Comparison of ENCODE assay signal across 8 mouse cellular contexts in genomic region chr7:138907976-138908375, GRCm38 (mm10). TPM values are rescaled to one million over a fixed set of nuclear protein-coding genes. Genes with fewer than 3 reads are reported as not detected.
DNase-seq lines count a peak whose midpoint lies in the region; ATAC-seq and TF ChIP-seq lines count a peak whose summit lies in the region.

No protein-coding gene starts in this region.

- intact Hi-C loops in gastrocnemius, adult 2 months (cut with DNase I): loop anchor here (2.0 to 5.0 kb wide), 2 partner anchors 41 to 61 kb away; partner anchors contain the start of genes Mapk1ip1 and Ppp2r2d

- peak overlapping the region; percentile 93 for H3K27ac ChIP-seq in gastrocnemius, adult 2 months
- no peak overlapping the region for H3K27ac ChIP-seq in hindbrain, embryonic 15.5 days (replicated peaks)
- H3K27ac ChIP-seq in liver, postnatal 0 days (ENCODE audit: low read depth): peak overlapping the region; percentile 97

- DNase-seq in gastrocnemius, adult 2 months: no peak
- no peak for DNase-seq in gastrocnemius, adult 8-10 months (ENCODE audit: low spot score in 2 of 2)
- DNase-seq in G1E (ENCODE audit: low spot score): no peak
- peak; percentile 38 for DNase-seq in liver, postnatal 0 days
- DNase-seq in cerebellum, postnatal 14 days: no peak
- DNase-seq in adrenal gland, postnatal 14 days: no peak

- TF ChIP-seq CTCF in gastrocnemius, adult 2 months (IDR thresholded peaks at IDR 0.05): no peak
- no peak for TF ChIP-seq CTCF in G1E (IDR thresholded peaks at IDR 0.05; ENCODE audit: low read depth, low read length)
- TF ChIP-seq CTCF in liver, postnatal 0 days (IDR thresholded peaks at IDR 0.05; ENCODE audit: low read depth): no peak

- no peaks in the 10 kb centered on the region for H3K9me3 ChIP-seq in G1E (replicated peaks)
- H3K9me3 ChIP-seq in hindbrain, embryonic 15.5 days: no peaks in the 10 kb centered on the region
- H3K9me3 ChIP-seq in liver, postnatal 0 days (ENCODE audit: low read length): no peaks in the 10 kb centered on the region

- H3K36me3 ChIP-seq in G1E (replicated peaks): peaks cover 36% of the 10 kb centered on the region
- no peaks in the 10 kb centered on the region for H3K36me3 ChIP-seq in hindbrain, embryonic 15.5 days
- H3K36me3 ChIP-seq in liver, postnatal 0 days (replicated peaks; ENCODE audit: insufficient read depth, low read length): no peaks in the 10 kb centered on the region; the same call in 1 of the 2 replicates

- 64% methylated on average over 5 of the region's 5 CpGs for WGBS in hindbrain, embryonic 15.5 days
- WGBS in liver, postnatal 0 days (ENCODE audit: insufficient replicate concordance): 68% methylated on average over 5 of the region's 5 CpGs

- no peaks in the 10 kb centered on the region for H3K27me3 ChIP-seq in G1E (ENCODE audit: insufficient read depth, low read length)
- H3K27me3 ChIP-seq in hindbrain, embryonic 15.5 days: peaks cover 8% of the 10 kb centered on the region; the same call in 1 of the 2 replicates
- no peaks in the 10 kb centered on the region for H3K27me3 ChIP-seq in liver, postnatal 0 days (ENCODE audit: insufficient read depth, low read length)

- peak overlapping the region; percentile 73 for H3K4me2 ChIP-seq in hindbrain, embryonic 15.5 days
- peak overlapping the region; percentile 85 for H3K4me2 ChIP-seq in liver, postnatal 0 days (ENCODE audit: low read depth, low read length)

- no peak overlapping the region for H3K9ac ChIP-seq in hindbrain, embryonic 15.5 days
- H3K9ac ChIP-seq in liver, postnatal 0 days (replicated peaks): peak overlapping the region; percentile 97

- peak; percentile 47 for TF ChIP-seq EP300 in liver, postnatal 0 days (IDR thresholded peaks at IDR 0.05; ENCODE audit: low read depth)

- ATAC-seq in G1E (ENCODE audit: extremely low read depth, insufficient number of reproducible peaks, low FRiP score, poor library complexity, severe bottlenecking): no peak
- no peak for ATAC-seq in hindbrain, embryonic 15.5 days (ENCODE audit: low FRiP score, low read depth)
- no peak for ATAC-seq in liver, postnatal 0 days
- no peak for ATAC-seq in granulocyte monocyte progenitor cell, adult 5-6 weeks (replicated peaks; ENCODE audit: poor library complexity, severe bottlenecking)

- peak overlapping the region; percentile 99 for H3K4me3 ChIP-seq in gastrocnemius, adult 2 months
- peak overlapping the region; percentile 99 for H3K4me3 ChIP-seq in G1E (ENCODE audit: low read depth, low read length)
- H3K4me3 ChIP-seq in hindbrain, embryonic 15.5 days: 0 out of 2 replicates have a peak overlapping the region, but pooled peaks have one; percentile 4
- peak overlapping the region; percentile 86 for H3K4me3 ChIP-seq in liver, postnatal 0 days (ENCODE audit: low read depth, low read length)

- peaks cover 62% of the 10 kb centered on the region for H3K4me1 ChIP-seq in G1E (ENCODE audit: insufficient read depth, low read depth, low read length)
- H3K4me1 ChIP-seq in hindbrain, embryonic 15.5 days (replicated peaks): peaks cover 37% of the 10 kb centered on the region
- H3K4me1 ChIP-seq in liver, postnatal 0 days (ENCODE audit: insufficient read depth): peaks cover 25% of the 10 kb centered on the region

RNA-seq across cellular contexts. Expression of gene Bnip3, which starts 1.3 kb away (rescaled TPM):
- 100 to 1,000 TPM; 269 to 303 TPM for total RNA-seq in gastrocnemius, adult 2 months (2021)
- total RNA-seq in gastrocnemius, adult 8-10 months (2022): 100 to 1,000 TPM; 219 to 283 (median 248) TPM
- 275 and 332 TPM in 2 replicates for total RNA-seq in G1E (2014; fragmentation: Nextera tagmentation)
- 392 and 430 TPM in 2 replicates for total RNA-seq in G1E (2017)
- polyA plus RNA-seq in G1E (2012): 128 and 131 TPM in 2 replicates
- 101 and 105 TPM in 2 replicates for polyA plus RNA-seq in hindbrain, embryonic 15.5 days (2015; fragmentation: Nextera tagmentation; extraction: Ambion mirVana)
- 171 and 190 TPM in 2 replicates for polyA plus RNA-seq in liver, postnatal 0 days (2015; fragmentation: Nextera tagmentation; extraction: Ambion mirVana)
- 23.0 and 24.0 TPM in 2 replicates for total RNA-seq in granulocyte monocyte progenitor cell, adult 5-6 weeks (2014; fragmentation: Nextera tagmentation)
- total RNA-seq in granulocyte monocyte progenitor cell, adult 5-6 weeks (2017): 17.9 and 22.9 TPM in 2 replicates
- total RNA-seq in adrenal gland, postnatal 14 days (2021): 233 and 293 TPM in 2 replicates

RNA-seq across cellular contexts. Expression of gene Jakmip3, which starts 32.6 kb away (rescaled TPM):
- under 1 TPM; 0.15 to 0.28 TPM for total RNA-seq in gastrocnemius, adult 2 months (2021)
- total RNA-seq in gastrocnemius, adult 8-10 months (2022): under 1 TPM in 3 of 4 experiments, not detected in 1; 0.10 to 0.17 (median 0.13) TPM
- total RNA-seq in G1E (2014; fragmentation: Nextera tagmentation) (not detected in 2 replicates), G1E (2017) (0.11 and 0.12 TPM in 2 replicates)
- polyA plus RNA-seq in G1E (2012): not detected in 2 replicates
- polyA plus RNA-seq in hindbrain, embryonic 15.5 days (2015; fragmentation: Nextera tagmentation; extraction: Ambion mirVana): 10.3 and 12.7 TPM in 2 replicates
- not detected in 2 replicates for polyA plus RNA-seq in liver, postnatal 0 days (2015; fragmentation: Nextera tagmentation; extraction: Ambion mirVana)
- total RNA-seq in granulocyte monocyte progenitor cell, adult 5-6 weeks (2014; fragmentation: Nextera tagmentation): not detected in 2 replicates
- not detected in 2 replicates for total RNA-seq in granulocyte monocyte progenitor cell, adult 5-6 weeks (2017)
- 3.9 and 4.7 TPM in 2 replicates for total RNA-seq in adrenal gland, postnatal 14 days (2021)

Comparison
In these comparisons a context has a peak if more than half of its experiments do, and no peak if none do; other contexts are left out.
1. H3K4me3 ChIP-seq: peak in every context shown above with its lines; median percentile 99 in gastrocnemius, adult 2 months; 99 in G1E; 86 in liver, postnatal 0 days; 4 in hindbrain, embryonic 15.5 days.